Comparison of ENCODE assay signal across 16 mouse cellular contexts in genomic region chr10:97478259-97478658, GRCm38 (mm10). TPM values are rescaled to one million over a fixed set of nuclear protein-coding genes. Genes with fewer than 3 reads are reported as not detected.
DNase-seq lines count a peak whose midpoint lies in the region; ATAC-seq lines count a peak whose summit lies in the region.
"Had no signal": no experiment of that assay in that cellular context is flagged by ENCODE, and none has a peak within 500 bp of the region (broad histone marks: within the 10 kb centered on the region; RNA-seq: fewer than 3 reads in every experiment).

No protein-coding gene starts in this region.

- no peak overlapping the region for H3K9ac ChIP-seq in heart, embryonic 15.5 days
- H3K9ac ChIP-seq in lung, embryonic 15.5 days, result no peak overlapping the region
- no peak overlapping the region for H3K9ac ChIP-seq in intestine, embryonic 16.5 days (ENCODE audit: low read depth, low read length)
- H3K9ac ChIP-seq: hindbrain, embryonic 15.5 days; neural tube, embryonic 13.5 days had no signal

- intact Hi-C loops in heart, postnatal 10 days (cut with DNase I), result no loop called here

- WGBS in heart, embryonic 15.5 days, result 54% methylated on average over 3 of the region's 3 CpGs
- 38% methylated on average over 3 of the region's 3 CpGs for WGBS in lung, embryonic 15.5 days
- WGBS in intestine, embryonic 16.5 days, result 67% methylated on average over 3 of the region's 3 CpGs

- peaks cover 2% of the 10 kb centered on the region; the same call in 1 of the 2 replicates for H3K4me1 ChIP-seq in heart, embryonic 15.5 days (replicated peaks)
- peaks cover 11% of the 10 kb centered on the region for H3K4me1 ChIP-seq in lung, embryonic 15.5 days
- no peaks in the 10 kb centered on the region for H3K4me1 ChIP-seq in intestine, embryonic 16.5 days (ENCODE audit: control insufficient read depth, insufficient read depth, low read length)

- H3K4me2 ChIP-seq in heart, embryonic 15.5 days, result no peak overlapping the region
- no peak overlapping the region for H3K4me2 ChIP-seq in lung, embryonic 15.5 days
- no peak overlapping the region for H3K4me2 ChIP-seq in intestine, embryonic 16.5 days (ENCODE audit: low read depth, low read length)
- H3K4me2 ChIP-seq: hindbrain, embryonic 15.5 days; neural tube, embryonic 13.5 days had no signal

- no peaks in the 10 kb centered on the region for H3K36me3 ChIP-seq in heart, embryonic 15.5 days
- no peaks in the 10 kb centered on the region for H3K36me3 ChIP-seq in lung, embryonic 15.5 days
- no peaks in the 10 kb centered on the region for H3K36me3 ChIP-seq in intestine, embryonic 16.5 days (ENCODE audit: control insufficient read depth, insufficient read depth, low read length)
- H3K36me3 ChIP-seq: hindbrain, embryonic 15.5 days; neural tube, embryonic 13.5 days had no signal

- no peaks in the 10 kb centered on the region for H3K9me3 ChIP-seq in heart, embryonic 15.5 days (replicated peaks)
- H3K9me3 ChIP-seq in lung, embryonic 15.5 days, result no peaks in the 10 kb centered on the region
- no peaks in the 10 kb centered on the region for H3K9me3 ChIP-seq in intestine, embryonic 16.5 days (ENCODE audit: control insufficient read depth, low read length)
- H3K9me3 ChIP-seq: hindbrain, embryonic 15.5 days; neural tube, embryonic 13.5 days had no signal

- ATAC-seq in heart, embryonic 15.5 days (replicated peaks; ENCODE audit: insufficient number of reproducible peaks, insufficient read depth, low FRiP score, low read depth), result no peak
- no peak for ATAC-seq in lung, embryonic 15.5 days (ENCODE audit: borderline replicate concordance, extremely low read depth, low FRiP score, low TSS enrichment)
- no peak for ATAC-seq in intestine, embryonic 16.5 days

- no peak overlapping the region for H3K4me3 ChIP-seq in heart, embryonic 15.5 days
- H3K4me3 ChIP-seq in lung, embryonic 15.5 days, result no peak overlapping the region
- no peak overlapping the region for H3K4me3 ChIP-seq in intestine, embryonic 16.5 days (ENCODE audit: low read length)
- H3K4me3 ChIP-seq: hindbrain, embryonic 15.5 days; layer of hippocampus, adult 2 months; neural tube, embryonic 13.5 days had no signal

- peak overlapping the region; percentile 70 for H3K27ac ChIP-seq in heart, embryonic 15.5 days
- H3K27ac ChIP-seq in lung, embryonic 15.5 days, result peak overlapping the region; percentile 60
- peak overlapping the region; percentile 34 for H3K27ac ChIP-seq in intestine, embryonic 16.5 days (ENCODE audit: low read length)
- H3K27ac ChIP-seq: hindbrain, embryonic 15.5 days; layer of hippocampus, adult 2 months; neural tube, embryonic 13.5 days had no signal

- DNase-seq in heart, postnatal 10 days, result no peak
- no peak for DNase-seq in lung, adult 18-20 months
- DNase-seq in adrenal gland, postnatal 4 days (ENCODE audit: low spot score in 2 of 2), result no peak
- DNase-seq in neural tube, embryonic 10.5 days (ENCODE audit: extremely low spot score, low spot score), result no peak
- DNase-seq: cerebellum, adult 11 months; lung, postnatal 36 days; midbrain, embryonic 14.5 days; retina, postnatal 1 day; thymus, postnatal 14 days had no signal

- H3K27me3 ChIP-seq in heart, embryonic 15.5 days, result no peaks in the 10 kb centered on the region
- H3K27me3 ChIP-seq in lung, embryonic 15.5 days, result no peaks in the 10 kb centered on the region
- H3K27me3 ChIP-seq in intestine, embryonic 16.5 days (replicated peaks; ENCODE audit: control insufficient read depth, insufficient read depth, low read length), result no peaks in the 10 kb centered on the region
- H3K27me3 ChIP-seq: hindbrain, embryonic 15.5 days; neural tube, embryonic 13.5 days had no signal

RNA-seq across cellular contexts. Expression of gene Dcn, which starts 1.1 kb away (rescaled TPM):
- 374 and 408 TPM in 2 replicates for polyA plus RNA-seq in heart, embryonic 15.5 days (2015; fragmentation: Nextera tagmentation; extraction: Ambion mirVana)
- total RNA-seq in heart, postnatal 10 days (2021), result 100 to 1,000 TPM; 496 to 539 TPM
- polyA plus RNA-seq in lung, embryonic 15.5 days (2015; fragmentation: Nextera tagmentation; extraction: Ambion mirVana), result 165 and 210 TPM in 2 replicates
- polyA plus RNA-seq in intestine, embryonic 16.5 days (2015; fragmentation: Nextera tagmentation; extraction: Ambion mirVana), result 420 and 424 TPM in 2 replicates
- 100 to 1,000 TPM; 254 to 314 TPM for total RNA-seq in adrenal gland, postnatal 4 days (2021)
- total RNA-seq: granulocyte monocyte progenitor cell, adult 5-6 weeks had no signal
